Mouse (Mus musculus) heart, postnatal 0 days (tissue): ENCODE measurements at regions not wholly inside any gene's neighbourhood (a gene's known extent, or its start where the extent isn't known, plus 50 kb on each side); places are given as distances from the start of the nearest gene placed in this dataset.

Experiments used
- ATAC-seq: fragments of 200-750 bp; cut with Nextera tagmentation; 2 replicates; pipeline ENCODE4 v1.8.0; 2017; ENCODE audit warnings: low read depth, moderate number of reproducible peaks, moderate library complexity; ENCODE audit not compliant: insufficient read depth
- DNase-seq: peaks from one replicate; pipeline ENCODE4 v3.0.0-alpha.2; 2016; ENCODE audit warnings: low spot score
- H3K27ac ChIP-seq: fragments of 300-500 bp; sonication (generic); 2 replicates; pipeline ENCODE4 v1.5.1; 2014; ENCODE audit warnings: low read depth, mild to moderate bottlenecking
- H3K27me3 ChIP-seq: fragments of 300-500 bp; sonication (generic); 2 replicates; pipeline ENCODE4 v1.6.1; 2014; ENCODE audit warnings: low read length, mixed read lengths; ENCODE audit not compliant: control insufficient read depth, insufficient read depth
- H3K36me3 ChIP-seq: fragments of 300-500 bp; sonication (generic); replicated peaks from 2 replicates; pipeline ENCODE4 v1.6.1; 2014; ENCODE audit warnings: low read length, mixed read lengths; ENCODE audit not compliant: control insufficient read depth, insufficient read depth
- H3K4me1 ChIP-seq: fragments of 300-500 bp; sonication (generic); 2 replicates; pipeline ENCODE4 v1.6.1; 2014; ENCODE audit warnings: antibody characterized with exemption; ENCODE audit not compliant: control insufficient read depth, insufficient read depth
- H3K4me2 ChIP-seq: fragments of 300-500 bp; sonication (generic); 2 replicates; pipeline ENCODE4 v1.6.1; 2014; ENCODE audit warnings: low read depth, mild to moderate bottlenecking, low read length, moderate library complexity
- H3K4me3 ChIP-seq: fragments of 300-500 bp; sonication (generic); 2 replicates; pipeline ENCODE4 v1.5.1; 2014; ENCODE audit warnings: low read depth, low read length
- H3K9ac ChIP-seq: fragments of 300-500 bp; sonication (generic); replicated peaks from 2 replicates; pipeline ENCODE4 v1.6.1; 2014; ENCODE audit warnings: low read depth, low read length, mixed read lengths
- H3K9me3 ChIP-seq: fragments of 300-500 bp; sonication (generic); replicated peaks from 2 replicates; pipeline ENCODE4 v1.6.1; 2016; ENCODE audit warnings: low read length; ENCODE audit not compliant: control insufficient read depth
- CTCF ChIP-seq: IDR thresholded peaks from 2 replicates; pipeline ENCODE4 v1.5.1; 2016; ENCODE audit warnings: antibody characterized with exemption, control low read depth, low read depth
- EP300 ChIP-seq: IDR thresholded peaks from 2 replicates; pipeline ENCODE4 v1.6.1; 2016; ENCODE audit warnings: antibody characterized with exemption, low read depth
- WGBS: fragments of 180-500 bp; shearing (Covaris S2); extraction: QIAGEN DNeasy Blood & Tissue Kit; methylation state at CpG from one replicate; pipeline ENCODE4 v1.1.7; 2014; 5-methylcytosine and 5-hydroxymethylcytosine counted together

DNA sequence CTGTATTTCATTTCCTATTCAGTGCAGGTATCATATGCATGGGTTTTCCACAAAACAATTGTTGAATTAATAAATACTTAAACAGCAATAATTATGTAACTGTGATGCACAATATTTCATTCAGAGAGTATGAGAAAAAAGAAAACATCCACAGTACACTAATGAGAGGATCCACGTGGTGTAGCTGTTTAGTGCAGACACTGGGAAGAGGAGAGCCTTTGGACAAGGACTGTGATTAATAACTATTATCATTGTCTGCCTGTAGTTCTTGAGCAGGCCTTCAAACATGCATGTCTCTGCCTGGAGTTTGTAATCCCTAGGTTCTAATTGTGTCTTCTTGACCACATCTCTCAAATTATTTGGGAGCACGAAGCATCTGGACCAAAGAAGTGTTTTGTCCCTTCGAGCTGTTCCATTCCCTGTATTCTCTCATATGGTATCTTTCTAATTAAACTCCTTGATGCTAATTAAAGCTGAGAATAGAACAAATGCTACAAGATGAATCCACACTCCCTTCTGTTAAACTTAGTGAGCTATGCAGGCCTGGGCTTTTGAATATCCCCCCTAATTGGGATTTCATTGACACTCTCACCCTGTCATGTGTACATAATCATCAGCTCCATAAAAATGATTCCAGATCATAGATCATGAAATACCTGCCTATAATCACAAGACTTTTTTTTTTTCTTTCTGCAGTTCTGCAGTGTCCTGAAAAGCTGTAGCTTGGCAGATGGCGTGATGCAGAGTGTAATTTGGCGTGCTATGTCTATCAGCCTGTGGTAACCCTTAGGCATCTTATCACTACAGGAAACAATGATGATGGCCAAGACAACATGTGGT, 1208.9 kb upstream of the G6pd2 start:
- Histone ChIP-seq H3K4me1 (no peaks in the 10 kb centered on the region), H3K36me3 (no peaks in the 10 kb centered on the region), H3K27ac (no peak overlapping the region), H3K9ac (no peak overlapping the region), H3K4me3 (no peak overlapping the region), H3K4me2 (no peak overlapping the region), H3K9me3 (no peaks in the 10 kb centered on the region), H3K27me3 (no peaks in the 10 kb centered on the region)
- no peak for ATAC-seq
- TF ChIP-seq EP300 (no peak), CTCF (no peak)
- no peak for DNase-seq
- WGBS, result 64% methylated on average over 5 of the region's 5 CpGs

DNA sequence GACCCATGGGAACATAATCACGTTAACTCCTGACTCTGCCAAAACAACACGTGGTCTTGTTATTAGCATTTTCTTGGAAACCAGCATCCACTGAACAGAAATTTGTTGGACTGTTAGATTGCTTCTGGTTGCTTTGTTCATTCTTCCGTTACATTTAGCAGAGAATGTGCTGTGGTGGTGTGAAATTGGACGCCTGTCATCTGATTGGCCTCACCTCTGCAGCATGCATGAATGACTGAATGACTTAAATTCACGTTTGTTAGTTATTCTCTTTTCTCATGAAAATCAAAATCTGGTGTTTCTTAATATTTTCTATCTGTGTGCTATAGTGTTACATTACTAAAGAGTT, 1208.3 kb upstream of the G6pd2 start:
- no peak for TF ChIP-seq EP300
- no peak for TF ChIP-seq CTCF
- H3K36me3 ChIP-seq, result no peaks in the 10 kb centered on the region
- H3K4me1 ChIP-seq, result no peaks in the 10 kb centered on the region
- no peak overlapping the region for H3K27ac ChIP-seq
- H3K4me3 ChIP-seq, result no peak overlapping the region
- no peak overlapping the region for H3K9ac ChIP-seq
- WGBS, result 58% methylated on average over 5 of the region's 5 CpGs
- DNase-seq, result no peak
- H3K4me2 ChIP-seq, result no peak overlapping the region
- no peaks in the 10 kb centered on the region for H3K9me3 ChIP-seq
- no peaks in the 10 kb centered on the region for H3K27me3 ChIP-seq
- ATAC-seq, result no peak

DNA sequence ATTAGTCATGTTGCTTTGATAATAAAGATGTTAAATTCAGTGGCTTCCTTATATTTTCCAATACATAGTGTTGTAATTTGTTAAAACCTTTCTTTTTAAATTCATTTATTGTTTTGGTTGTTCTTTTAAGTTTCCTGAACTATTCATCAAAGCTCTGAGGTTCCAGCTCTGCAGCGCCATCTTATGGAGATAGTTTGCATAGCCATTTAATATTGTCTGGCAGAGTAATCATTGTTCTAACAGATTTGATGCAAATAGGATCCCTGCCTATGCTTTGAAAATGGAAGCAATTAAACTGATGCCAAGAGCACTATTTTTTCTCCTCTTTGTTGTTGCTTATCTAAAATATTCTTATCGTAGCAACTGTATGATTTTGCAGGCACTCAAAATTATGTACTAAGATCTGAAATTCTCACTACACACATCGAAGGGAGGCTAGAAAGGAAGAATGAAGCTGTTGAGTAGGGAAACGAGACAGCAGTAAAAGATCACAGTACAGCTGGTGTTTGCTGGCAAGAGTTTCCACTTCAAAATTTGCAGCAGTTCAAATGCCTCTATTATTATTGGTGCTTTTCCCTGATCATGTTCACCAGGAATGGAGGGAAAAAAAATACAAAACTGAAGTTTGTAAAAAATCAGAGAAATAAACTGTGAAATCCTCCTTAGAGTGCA, 1199.5 kb upstream of the G6pd2 start:
- TF ChIP-seq EP300, result no peak
- peak; percentile 22 for TF ChIP-seq CTCF
- ATAC-seq, result no peak
- no peaks in the 10 kb centered on the region for H3K27me3 ChIP-seq

More for the DNA sequence above, 1199.5 kb upstream of the G6pd2 start:
- 28% methylated on average over 4 of the region's 4 CpGs for WGBS
- Histone ChIP-seq H3K27ac (no peak overlapping the region), H3K4me3 (no peak overlapping the region), H3K9ac (no peak overlapping the region), H3K9me3 (no peaks in the 10 kb centered on the region), H3K36me3 (no peaks in the 10 kb centered on the region), H3K4me2 (no peak overlapping the region), H3K4me1 (no peaks in the 10 kb centered on the region)
- DNase-seq, result no peak
